Mouse (Mus musculus) kidney, adult 2 months (tissue): ENCODE data around the gene Slc9c1. TPM values are rescaled to one million over a fixed set of nuclear protein-coding genes. Genes with fewer than 3 reads are reported as not detected.

Experiments used
- DNase-seq: peaks from one replicate; pipeline ENCODE4 v3.0.0; 2021
- H3K27ac ChIP-seq: fragments of 200-500 bp; 2 replicates; pipeline ENCODE4 v1.5.1; 2012; ENCODE audit warnings: low read depth, low read length, control low read depth, inconsistent platforms; ENCODE audit not compliant: insufficient read depth
- H3K27me3 ChIP-seq: fragments of 200-500 bp; replicated peaks from 2 replicates; pipeline ENCODE4 v1.6.1; 2012; ENCODE audit warnings: mild to moderate bottlenecking, moderate library complexity, low read length, inconsistent platforms; ENCODE audit not compliant: control insufficient read depth, insufficient read depth
- H3K36me3 ChIP-seq: fragments of 200-500 bp; 2 replicates; pipeline ENCODE4 v1.6.1; 2012; ENCODE audit warnings: mild to moderate bottlenecking, moderate library complexity, low read length, inconsistent platforms; ENCODE audit not compliant: control insufficient read depth, insufficient read depth
- H3K4me1 ChIP-seq: fragments of 200-500 bp; 2 replicates; pipeline ENCODE4 v1.6.1; 2011; ENCODE audit warnings: low read length; ENCODE audit not compliant: control insufficient read depth, insufficient read depth
- H3K4me3 ChIP-seq: fragments of 200-500 bp; 2 replicates; pipeline ENCODE4 v1.5.1; 2011; ENCODE audit warnings: mild to moderate bottlenecking, low read depth, low read length, control low read depth; ENCODE audit not compliant: insufficient read depth
- CTCF ChIP-seq: fragments of 200-500 bp; conservative IDR thresholded peaks from 2 replicates; pipeline ENCODE4 v1.5.1; 2011; ENCODE audit warnings: low read depth, mild to moderate bottlenecking, control low read depth, low read length, moderate library complexity, mixed read lengths; ENCODE audit not compliant: insufficient read depth, insufficient read length
- POLR2A ChIP-seq: fragments of 200-500 bp; IDR thresholded peaks from one replicate; pipeline ENCODE4 v1.6.1; 2011; ENCODE audit warnings: low read depth, low read length, control low read depth
- whole genome bisulfite sequencing: fragments of 180-500 bp; shearing (Covaris S2); methylation state at CpG from one replicate; pipeline ENCODE4 v1.1.7; 2018; 5-methylcytosine and 5-hydroxymethylcytosine counted together
- polyA plus RNA-seq: library from polyadenylated mRNA; depleted of rRNA; stranded (reverse); fragments of >200 nt; gene quantifications from 2 replicates; pipeline ENCODE4 v1.2.3, GENCODE M21; 2012

The Slc9c1 gene
- polyA plus RNA-seq, 1 experiment = not detected

- H3K4me1 ChIP-seq = no peaks in the 10 kb centered on the region
- no peak overlapping the region for H3K4me3 ChIP-seq
- H3K27me3 ChIP-seq = no peaks in the 10 kb centered on the region
Measured at GRCm38 (mm10) chr16:45547982-45548381, 12.9 kb downstream of the Slc9c1 start.

GRCm38 (mm10) chr16:45551579-45551978 lies 16.5 kb downstream of the Slc9c1 start:
- Histone ChIP-seq H3K27ac (no peak overlapping the region), H3K27me3 (no peaks in the 10 kb centered on the region), H3K36me3 (no peaks in the 10 kb centered on the region), H3K4me1 (no peaks in the 10 kb centered on the region), H3K4me3 (no peak overlapping the region)
- 63% methylated on average over 2 of the region's 2 CpGs for WGBS
- DNase-seq = no peak
- TF ChIP-seq CTCF (no peak), POLR2A (no peak)

More at GRCm38 (mm10) chr16:45547982-45548381, 12.9 kb downstream of the Slc9c1 start:
- no peak for TF ChIP-seq CTCF
- no peak for TF ChIP-seq POLR2A
- Histone ChIP-seq H3K27ac (no peak overlapping the region), H3K36me3 (no peaks in the 10 kb centered on the region)
- no peak for DNase-seq

- TF ChIP-seq CTCF (no peak), POLR2A (no peak)
- Histone ChIP-seq H3K36me3 (no peaks in the 10 kb centered on the region), H3K4me1 (no peaks in the 10 kb centered on the region), H3K27ac (no peak overlapping the region), H3K27me3 (no peaks in the 10 kb centered on the region), H3K4me3 (no peak overlapping the region)
- DNase-seq = no peak
- 50% methylated on average over 3 of the region's 3 CpGs for WGBS
Measured at GRCm38 (mm10) chr16:45561747-45562146, 26.6 kb downstream of the Slc9c1 start.

GRCm38 (mm10) chr16:45572307-45572706 lies 37.2 kb downstream of the Slc9c1 start:
- TF ChIP-seq POLR2A (no peak), CTCF (no peak)
- Histone ChIP-seq H3K4me1 (no peaks in the 10 kb centered on the region), H3K27ac (no peak overlapping the region), H3K36me3 (no peaks in the 10 kb centered on the region), H3K27me3 (no peaks in the 10 kb centered on the region), H3K4me3 (no peak overlapping the region)
- no peak for DNase-seq
- WGBS = 86% methylated on average over 3 of the region's 3 CpGs

GRCm38 (mm10) chr16:45579883-45580282 lies 44.8 kb downstream of the Slc9c1 start:
- H3K27me3 ChIP-seq = no peaks in the 10 kb centered on the region
- TF ChIP-seq CTCF (no peak), POLR2A (no peak)
- no peak overlapping the region for H3K27ac ChIP-seq
- no peak for DNase-seq
- 56% methylated on average over 12 of the region's 12 CpGs for whole genome bisulfite sequencing
- no peak overlapping the region for H3K4me3 ChIP-seq
- no peaks in the 10 kb centered on the region for H3K36me3 ChIP-seq
- no peaks in the 10 kb centered on the region for H3K4me1 ChIP-seq

GRCm38 (mm10) chr16:45582512-45582911 lies 47.4 kb downstream of the Slc9c1 start:
- H3K27me3 ChIP-seq = no peaks in the 10 kb centered on the region
- no peak overlapping the region for H3K4me3 ChIP-seq
- DNase-seq = peak; percentile 18
- no peaks in the 10 kb centered on the region for H3K36me3 ChIP-seq
- WGBS = 31% methylated on average over 2 of the region's 2 CpGs
- no peak for TF ChIP-seq POLR2A
- TF ChIP-seq CTCF = peak; percentile 67
- H3K27ac ChIP-seq = no peak overlapping the region
- H3K4me1 ChIP-seq = no peaks in the 10 kb centered on the region

GRCm38 (mm10) chr16:45593656-45594055 lies 58.5 kb downstream of the Slc9c1 start:
- 73% methylated on average over 1 of the region's 1 CpGs for WGBS

GRCm38 (mm10) chr16:45595494-45595893 lies 60.4 kb downstream of the Slc9c1 start:
- TF ChIP-seq CTCF (no peak), POLR2A (no peak)

More at GRCm38 (mm10) chr16:45593656-45594055, 58.5 kb downstream of the Slc9c1 start:
- no peak overlapping the region for H3K27ac ChIP-seq
- no peak for TF ChIP-seq POLR2A
- no peak for TF ChIP-seq CTCF
- H3K4me3 ChIP-seq = no peak overlapping the region
- H3K36me3 ChIP-seq = no peaks in the 10 kb centered on the region
- no peak for DNase-seq
- no peaks in the 10 kb centered on the region for H3K27me3 ChIP-seq
- H3K4me1 ChIP-seq = no peaks in the 10 kb centered on the region

More at GRCm38 (mm10) chr16:45595494-45595893, 60.4 kb downstream of the Slc9c1 start:
- Histone ChIP-seq H3K4me1 (no peaks in the 10 kb centered on the region), H3K4me3 (no peak overlapping the region), H3K27ac (no peak overlapping the region), H3K36me3 (no peaks in the 10 kb centered on the region), H3K27me3 (no peaks in the 10 kb centered on the region)
- DNase-seq = no peak
